Mouse (Mus musculus) testis, adult 2 months (tissue): ENCODE results near the gene Mgll.

Source experiments
- CTCF ChIP-seq: fragments of 200-500 bp; IDR thresholded peaks from 2 replicates; pipeline ENCODE4 v1.5.1; 2012; ENCODE audit warnings: low read depth, mild to moderate bottlenecking, inconsistent platforms, low read length, moderate library complexity; ENCODE audit not compliant: control insufficient read depth, insufficient read depth, insufficient replicate concordance
- POLR2A ChIP-seq: fragments of 200-500 bp; IDR thresholded peaks from 2 replicates; pipeline ENCODE4 v1.6.1; 2012; ENCODE audit warnings: low read depth, mild to moderate bottlenecking, inconsistent platforms, low read length, moderate library complexity; ENCODE audit not compliant: control insufficient read depth

GRCm38 (mm10) chr6:88691361-88691760 is 32.9 kb upstream of the Mgll start:
- no peak for TF ChIP-seq CTCF
- no peak for TF ChIP-seq POLR2A
